Mouse (Mus musculus): ENCODE results near the gene Dnajc1. TPM values are rescaled to one million over a fixed set of nuclear protein-coding genes. Genes with fewer than 3 reads are reported as not detected.

The Dnajc1 gene
- total and polyA plus RNA-seq, 2 experiments from 2014 or later: 15.2 to 20.2 TPM

DNA sequence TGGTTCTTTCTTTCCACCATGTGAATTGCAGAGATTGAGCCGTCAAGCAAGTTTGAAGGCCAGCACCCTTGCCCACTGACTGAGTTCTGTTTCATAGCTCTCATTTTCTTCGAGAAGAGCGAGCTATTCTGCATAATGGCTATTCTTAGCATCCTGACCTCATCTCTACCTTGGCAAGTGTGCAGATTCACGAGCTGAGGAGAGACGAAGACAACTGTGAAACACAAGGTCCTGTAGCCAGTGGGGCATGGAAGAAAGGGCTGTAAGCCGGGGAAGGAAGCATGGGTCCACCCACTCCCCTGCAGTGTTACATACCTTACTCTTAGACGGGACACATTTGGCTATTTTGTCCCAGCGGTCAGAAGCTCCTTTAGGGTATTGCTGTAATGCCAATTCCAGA lies 173.5 kb downstream of the Dnajc1 start:
- H3K9me3 ChIP-seq (replicated peaks; ENCODE audit: control insufficient read depth, low read length): no peaks in the 10 kb centered on the region
- no peak overlapping the region for H3K9ac ChIP-seq (replicated peaks; ENCODE audit: low read depth, low read length)
- H3K27me3 ChIP-seq (ENCODE audit: control insufficient read depth, insufficient read depth, low read length): no peaks in the 10 kb centered on the region
- DNase-seq (ENCODE audit: low spot score): peak; percentile 73
- peaks cover 24% of the 10 kb centered on the region for H3K4me1 ChIP-seq (ENCODE audit: control insufficient read depth, insufficient read depth)
- TF ChIP-seq EP300 (IDR thresholded peaks at IDR 0.05; ENCODE audit: low read depth) (no peak), CTCF (IDR thresholded peaks at IDR 0.05; ENCODE audit: low read depth) (no peak)
- peaks cover 26% of the 10 kb centered on the region for H3K36me3 ChIP-seq (replicated peaks; ENCODE audit: control insufficient read depth, insufficient read depth, low read length)
- no peak overlapping the region for H3K4me3 ChIP-seq (ENCODE audit: low read depth, low read length)
- H3K4me2 ChIP-seq (ENCODE audit: low read depth, low read length): no peak overlapping the region
- H3K27ac ChIP-seq (ENCODE audit: low read depth): peak overlapping the region; percentile 65
- WGBS: 31% methylated on average over 8 of the region's 8 CpGs
- peak; percentile 62; the same call in 1 of the 2 replicates for ATAC-seq (ENCODE audit: insufficient read depth, low read depth)

DNA sequence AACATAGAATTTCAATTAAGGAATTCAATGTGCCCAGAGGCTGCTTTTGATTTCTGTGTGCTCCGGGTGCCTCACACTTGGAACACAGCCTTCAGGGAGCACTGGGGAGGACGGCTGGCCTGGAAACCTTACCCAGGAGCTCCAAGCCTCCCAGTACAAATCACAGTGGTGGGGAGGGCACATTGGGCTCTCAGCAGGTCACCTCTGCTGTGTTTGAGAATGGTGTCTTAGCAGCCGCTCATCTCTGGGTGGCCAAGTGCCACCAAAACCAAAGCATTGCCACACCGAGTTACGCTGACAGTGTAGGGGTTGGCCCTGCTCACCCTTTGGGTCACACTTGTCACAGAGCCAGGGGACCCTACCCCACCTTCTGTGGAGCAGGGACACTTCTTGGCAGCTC lies 174.1 kb downstream of the Dnajc1 start:
- Histone ChIP-seq H3K27ac (ENCODE audit: low read depth) (peak overlapping the region; percentile 65; the same call in 1 of the 2 replicates), H3K27me3 (ENCODE audit: control insufficient read depth, insufficient read depth, low read length) (no peaks in the 10 kb centered on the region), H3K36me3 (replicated peaks; ENCODE audit: control insufficient read depth, insufficient read depth, low read length) (peaks cover 31% of the 10 kb centered on the region), H3K4me1 (ENCODE audit: control insufficient read depth, insufficient read depth) (peaks cover 23% of the 10 kb centered on the region), H3K9me3 (replicated peaks; ENCODE audit: control insufficient read depth, low read length) (no peaks in the 10 kb centered on the region), H3K9ac (replicated peaks; ENCODE audit: low read depth, low read length) (no peak overlapping the region), H3K4me3 (ENCODE audit: low read depth, low read length) (no peak overlapping the region), H3K4me2 (ENCODE audit: low read depth, low read length) (no peak overlapping the region)
- DNase-seq (ENCODE audit: low spot score) (no peak), ATAC-seq (ENCODE audit: insufficient read depth, low read depth) (no peak)
- TF ChIP-seq CTCF (IDR thresholded peaks at IDR 0.05; ENCODE audit: low read depth) (no peak), EP300 (IDR thresholded peaks at IDR 0.05; ENCODE audit: low read depth) (no peak)
- WGBS: 63% methylated on average over 5 of the region's 5 CpGs

- H3K36me3 ChIP-seq (replicated peaks; ENCODE audit: control insufficient read depth, insufficient read depth, low read length): peaks cover 38% of the 10 kb centered on the region
- ATAC-seq (ENCODE audit: insufficient read depth, low read depth): no peak
- WGBS: 69% methylated on average over 3 of the region's 3 CpGs
- TF ChIP-seq EP300 (IDR thresholded peaks at IDR 0.05; ENCODE audit: low read depth): no peak
- no peak for TF ChIP-seq CTCF (IDR thresholded peaks at IDR 0.05; ENCODE audit: low read depth)
- H3K4me3 ChIP-seq (ENCODE audit: low read depth, low read length): no peak overlapping the region
- no peaks in the 10 kb centered on the region for H3K27me3 ChIP-seq (ENCODE audit: control insufficient read depth, insufficient read depth, low read length)
- H3K4me1 ChIP-seq (ENCODE audit: control insufficient read depth, insufficient read depth): peaks cover 17% of the 10 kb centered on the region
- DNase-seq (ENCODE audit: low spot score): no peak
- H3K9me3 ChIP-seq (replicated peaks; ENCODE audit: control insufficient read depth, low read length): no peaks in the 10 kb centered on the region
- H3K4me2 ChIP-seq (ENCODE audit: low read depth, low read length): no peak overlapping the region
- H3K9ac ChIP-seq (replicated peaks; ENCODE audit: low read depth, low read length): no peak overlapping the region
- H3K27ac ChIP-seq (ENCODE audit: low read depth): no peak overlapping the region
Observed at GRCm38 (mm10) chr2:18217867-18218266, 174.8 kb downstream of the Dnajc1 start.

DNA sequence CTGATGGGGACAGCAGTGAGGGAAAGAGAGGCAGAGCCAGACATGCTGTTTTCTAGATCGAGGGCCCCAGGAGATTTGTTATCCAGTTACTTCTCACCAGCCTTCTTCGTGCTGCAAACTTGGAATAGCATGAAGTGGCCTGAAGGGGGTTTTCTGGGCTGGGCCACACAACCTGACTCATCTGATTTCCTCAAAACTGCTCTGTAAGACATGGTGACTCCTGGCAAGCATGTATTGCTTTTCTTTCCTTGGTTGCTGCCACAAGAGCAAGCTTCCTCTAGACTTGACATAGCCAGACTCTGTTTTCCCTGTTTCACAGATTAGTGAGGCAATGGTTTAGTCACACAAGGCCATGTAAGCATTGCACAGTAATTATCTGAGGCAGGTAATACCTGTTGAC lies 178.6 kb downstream of the Dnajc1 start:
- H3K9ac ChIP-seq (replicated peaks; ENCODE audit: low read depth, low read length): no peak overlapping the region
- 25% methylated on average over 2 of the region's 2 CpGs for WGBS
- H3K36me3 ChIP-seq (replicated peaks; ENCODE audit: control insufficient read depth, insufficient read depth, low read length): peaks cover 68% of the 10 kb centered on the region
- peaks cover 7% of the 10 kb centered on the region for H3K4me1 ChIP-seq (ENCODE audit: control insufficient read depth, insufficient read depth)
- no peak for TF ChIP-seq EP300 (IDR thresholded peaks at IDR 0.05; ENCODE audit: low read depth)
- no peak for TF ChIP-seq CTCF (IDR thresholded peaks at IDR 0.05; ENCODE audit: low read depth)
- no peak for ATAC-seq (ENCODE audit: insufficient read depth, low read depth)
- H3K4me3 ChIP-seq (ENCODE audit: low read depth, low read length): no peak overlapping the region
- H3K9me3 ChIP-seq (replicated peaks; ENCODE audit: control insufficient read depth, low read length): no peaks in the 10 kb centered on the region
- no peaks in the 10 kb centered on the region for H3K27me3 ChIP-seq (ENCODE audit: control insufficient read depth, insufficient read depth, low read length)
- no peak overlapping the region for H3K4me2 ChIP-seq (ENCODE audit: low read depth, low read length)
- DNase-seq (ENCODE audit: low spot score): no peak
- no peak overlapping the region for H3K27ac ChIP-seq (ENCODE audit: low read depth)

DNA sequence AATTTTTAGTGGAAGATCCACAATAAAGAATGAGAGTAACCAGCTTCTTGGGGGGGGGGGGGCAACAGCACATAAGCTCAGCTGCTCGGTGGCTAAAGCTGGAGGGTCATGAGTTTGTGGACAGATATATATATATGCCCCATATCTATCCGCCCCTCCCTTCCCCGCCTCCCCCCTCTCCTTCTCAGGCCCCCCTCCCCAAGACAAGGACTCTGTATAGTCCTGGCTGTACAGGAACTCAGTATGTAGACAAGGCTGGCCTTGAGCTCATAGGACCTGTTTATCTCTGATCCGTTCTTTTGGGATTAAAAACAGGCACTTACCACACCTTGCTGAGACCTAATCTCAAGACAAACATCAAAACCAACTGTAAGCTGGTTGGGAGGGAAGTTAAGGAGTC lies 182.7 kb downstream of the Dnajc1 start:
- H3K36me3 ChIP-seq (replicated peaks; ENCODE audit: control insufficient read depth, insufficient read depth, low read length): peaks cover 86% of the 10 kb centered on the region
- no peaks in the 10 kb centered on the region for H3K4me1 ChIP-seq (ENCODE audit: control insufficient read depth, insufficient read depth)
- H3K9me3 ChIP-seq (replicated peaks; ENCODE audit: control insufficient read depth, low read length): no peaks in the 10 kb centered on the region
- DNase-seq (ENCODE audit: low spot score) (no peak), ATAC-seq (ENCODE audit: insufficient read depth, low read depth) (no peak)
- H3K4me2 ChIP-seq (ENCODE audit: low read depth, low read length): no peak overlapping the region
- no peak overlapping the region for H3K4me3 ChIP-seq (ENCODE audit: low read depth, low read length)
- no peak overlapping the region for H3K27ac ChIP-seq (ENCODE audit: low read depth)
- H3K9ac ChIP-seq (replicated peaks; ENCODE audit: low read depth, low read length): no peak overlapping the region
- TF ChIP-seq CTCF (IDR thresholded peaks at IDR 0.05; ENCODE audit: low read depth): no peak
- no peak for TF ChIP-seq EP300 (IDR thresholded peaks at IDR 0.05; ENCODE audit: low read depth)
- H3K27me3 ChIP-seq (ENCODE audit: control insufficient read depth, insufficient read depth, low read length): no peaks in the 10 kb centered on the region
- WGBS: 90% methylated on average over 4 of the region's 4 CpGs

DNA sequence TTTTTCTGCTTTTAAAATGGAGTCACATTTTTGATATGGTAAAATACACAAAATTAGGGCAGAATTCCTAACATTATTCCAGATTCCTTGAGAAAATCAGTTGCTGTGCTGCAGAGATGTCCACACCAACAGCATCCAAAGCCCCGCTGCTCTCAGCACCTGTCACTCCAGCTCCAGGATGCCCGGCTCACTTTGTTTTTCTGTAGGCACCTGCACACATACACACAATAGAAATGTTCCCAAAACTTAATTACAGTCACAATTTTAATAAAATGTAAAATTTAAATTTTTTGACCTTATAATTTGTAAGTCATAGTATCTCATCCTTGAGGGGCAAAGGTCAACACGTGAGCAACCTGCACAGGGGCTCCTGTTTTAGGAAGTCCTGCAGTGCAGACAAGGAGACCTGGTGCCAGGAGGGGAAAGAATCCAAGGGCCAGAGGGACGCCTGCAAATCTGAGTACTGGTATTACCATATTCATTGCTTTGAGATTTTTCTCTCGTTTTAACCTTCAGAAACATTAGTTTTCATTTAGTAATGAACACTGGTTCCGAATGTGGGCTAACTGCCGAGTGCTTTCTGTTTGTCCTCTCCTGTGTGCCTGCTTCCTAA lies 183.3 kb downstream of the Dnajc1 start:
- H3K36me3 ChIP-seq (replicated peaks; ENCODE audit: control insufficient read depth, insufficient read depth, low read length): peaks cover 84% of the 10 kb centered on the region
- H3K4me3 ChIP-seq (ENCODE audit: low read depth, low read length): no peak overlapping the region
- H3K27ac ChIP-seq (ENCODE audit: low read depth): no peak overlapping the region
- H3K9ac ChIP-seq (replicated peaks; ENCODE audit: low read depth, low read length): no peak overlapping the region
- no peak overlapping the region for H3K4me2 ChIP-seq (ENCODE audit: low read depth, low read length)
- no peak for DNase-seq (ENCODE audit: low spot score)
- no peaks in the 10 kb centered on the region for H3K4me1 ChIP-seq (ENCODE audit: control insufficient read depth, insufficient read depth)
- no peaks in the 10 kb centered on the region for H3K9me3 ChIP-seq (replicated peaks; ENCODE audit: control insufficient read depth, low read length)
- H3K27me3 ChIP-seq (ENCODE audit: control insufficient read depth, insufficient read depth, low read length): no peaks in the 10 kb centered on the region
- no peak for TF ChIP-seq EP300 (IDR thresholded peaks at IDR 0.05; ENCODE audit: low read depth)
- TF ChIP-seq CTCF (IDR thresholded peaks at IDR 0.05; ENCODE audit: low read depth): no peak
- 88% methylated on average over 7 of the region's 7 CpGs for WGBS
- ATAC-seq (ENCODE audit: insufficient read depth, low read depth): no peak
